Mouse (Mus musculus): ENCODE measurements around the gene Eya2. TPM values are rescaled to one million over a fixed set of nuclear protein-coding genes. Genes with fewer than 3 reads are reported as not detected.

Eya2 gene
- polyA plus RNA-seq, 1 experiment: 6.0 TPM

GRCm38 (mm10) chr2:165719382-165719781 lies 124.5 kb downstream of the Eya2 start:
- Histone ChIP-seq H3K4me1 (ENCODE audit: control insufficient read depth, insufficient read depth, insufficient read length) (no peaks in the 10 kb centered on the region), H3K27ac (ENCODE audit: insufficient read depth, low read length) (no peak overlapping the region), H3K27me3 (ENCODE audit: control insufficient read depth, insufficient read depth, low read length) (no peaks in the 10 kb centered on the region), H3K4me3 (ENCODE audit: extremely low read depth, insufficient read depth, insufficient read length) (no peak overlapping the region), H3K36me3 (ENCODE audit: control insufficient read depth, insufficient read depth, low read length) (no peaks in the 10 kb centered on the region)
- TF ChIP-seq POLR2A (IDR thresholded peaks at IDR 0.05; ENCODE audit: low read depth, low read length): no peak
- no peak for TF ChIP-seq CTCF (IDR thresholded peaks at IDR 0.05; ENCODE audit: extremely low read depth, insufficient read depth, insufficient read length, insufficient replicate concordance)
- DNase-seq (ENCODE audit: low read depth in 1 of 2, low spot score in 2 of 2): no peak
- 83% methylated on average over 8 of the region's 8 CpGs for WGBS

DNA sequence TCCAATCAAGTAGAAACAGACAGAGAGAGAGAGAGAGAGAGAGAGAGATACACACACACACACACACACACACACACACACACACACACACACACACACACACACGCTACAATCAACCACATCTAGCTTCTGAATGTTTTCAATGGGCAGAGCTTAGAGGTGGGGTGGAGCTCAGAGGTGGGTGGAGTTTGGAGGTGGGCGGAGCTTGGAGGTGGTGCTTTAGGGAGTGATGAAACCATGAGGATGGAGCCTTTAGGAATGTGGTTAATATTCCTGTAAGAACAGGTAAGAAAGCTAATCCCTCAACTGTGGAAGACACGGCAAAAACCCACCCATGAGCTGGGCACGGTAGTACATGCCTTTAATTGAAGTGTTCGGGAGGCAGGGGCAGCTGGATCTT lies 127.1 kb downstream of the Eya2 start:
- Histone ChIP-seq H3K36me3 (ENCODE audit: control insufficient read depth, insufficient read depth, low read length) (no peaks in the 10 kb centered on the region), H3K4me1 (ENCODE audit: control insufficient read depth, insufficient read depth, insufficient read length) (no peaks in the 10 kb centered on the region), H3K27me3 (ENCODE audit: control insufficient read depth, insufficient read depth, low read length) (no peaks in the 10 kb centered on the region), H3K4me3 (ENCODE audit: extremely low read depth, insufficient read depth, insufficient read length) (no peak overlapping the region), H3K27ac (ENCODE audit: insufficient read depth, low read length) (no peak overlapping the region)
- no peak for DNase-seq (ENCODE audit: low read depth in 1 of 2, low spot score in 2 of 2)
- 91% methylated on average over 5 of the region's 5 CpGs for WGBS
- TF ChIP-seq POLR2A (IDR thresholded peaks at IDR 0.05; ENCODE audit: low read depth, low read length): no peak
- no peak for TF ChIP-seq CTCF (IDR thresholded peaks at IDR 0.05; ENCODE audit: extremely low read depth, insufficient read depth, insufficient read length, insufficient replicate concordance)

DNA sequence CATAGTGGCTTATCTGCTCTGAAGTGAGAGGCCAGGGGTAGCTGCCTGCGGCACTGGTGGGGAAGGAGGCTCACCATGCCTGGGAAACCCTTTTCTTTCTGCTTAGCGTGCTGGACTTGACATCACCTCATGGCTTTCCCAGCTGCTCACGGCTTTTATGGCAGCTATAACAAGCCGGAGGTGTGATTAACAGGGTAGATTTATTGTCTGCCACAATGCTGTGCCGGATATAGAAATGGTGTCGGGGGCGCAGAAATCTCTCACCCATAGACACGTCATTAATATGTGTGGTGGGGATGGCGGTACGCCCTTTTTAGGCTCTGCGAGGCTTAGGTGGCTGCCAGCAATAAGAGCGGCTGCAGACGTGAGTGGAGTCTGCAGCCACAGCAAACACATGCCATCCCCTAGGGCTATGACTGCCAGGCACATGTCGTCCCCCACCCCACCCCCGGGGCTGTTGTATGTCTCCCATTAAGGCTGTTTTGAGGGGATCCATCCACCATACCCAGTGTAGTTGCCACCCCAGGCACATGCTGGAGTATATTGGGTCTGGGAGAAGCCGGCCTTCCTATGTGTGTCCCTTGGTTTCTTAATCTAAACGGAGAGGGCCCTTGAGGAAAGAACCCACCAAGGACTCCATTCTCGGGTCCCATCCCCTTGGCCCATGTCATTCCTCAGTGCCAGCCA lies 137.9 kb downstream of the Eya2 start:
- TF ChIP-seq CTCF (IDR thresholded peaks at IDR 0.05; ENCODE audit: extremely low read depth, insufficient read depth, insufficient read length, insufficient replicate concordance): no peak
- TF ChIP-seq POLR2A (IDR thresholded peaks at IDR 0.05; ENCODE audit: low read depth, low read length): no peak
- WGBS: 90% methylated on average over 18 of the region's 18 CpGs
- Histone ChIP-seq H3K4me1 (ENCODE audit: control insufficient read depth, insufficient read depth, insufficient read length) (no peaks in the 10 kb centered on the region), H3K27ac (ENCODE audit: insufficient read depth, low read length) (no peak overlapping the region), H3K4me3 (ENCODE audit: extremely low read depth, insufficient read depth, insufficient read length) (no peak overlapping the region), H3K36me3 (ENCODE audit: control insufficient read depth, insufficient read depth, low read length) (no peaks in the 10 kb centered on the region), H3K27me3 (ENCODE audit: control insufficient read depth, insufficient read depth, low read length) (no peaks in the 10 kb centered on the region)
- DNase-seq (ENCODE audit: low read depth in 1 of 2, low spot score in 2 of 2): no peak

DNA sequence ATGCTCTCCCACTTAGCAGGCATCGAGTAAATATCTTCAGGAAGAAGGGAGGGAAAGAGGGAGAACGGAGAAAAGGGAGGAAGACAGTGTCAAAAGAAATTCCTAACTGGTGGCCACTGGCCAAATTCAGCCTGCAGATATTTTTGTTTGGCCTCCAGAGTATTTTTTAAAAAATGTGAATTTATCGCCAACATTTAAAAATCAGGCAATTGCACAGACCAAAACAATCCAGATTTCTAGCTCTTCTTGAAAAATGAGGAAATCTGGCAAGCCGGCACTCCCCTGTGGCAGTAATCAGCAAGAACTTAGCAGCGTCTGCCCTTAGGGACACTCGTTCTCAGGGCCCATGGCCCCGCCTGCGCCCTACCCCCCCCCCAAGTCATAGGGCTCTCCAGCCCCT lies 138.9 kb downstream of the Eya2 start:
- no peak overlapping the region for H3K4me3 ChIP-seq (ENCODE audit: extremely low read depth, insufficient read depth, insufficient read length)
- 91% methylated on average over 8 of the region's 8 CpGs for WGBS

DNA sequence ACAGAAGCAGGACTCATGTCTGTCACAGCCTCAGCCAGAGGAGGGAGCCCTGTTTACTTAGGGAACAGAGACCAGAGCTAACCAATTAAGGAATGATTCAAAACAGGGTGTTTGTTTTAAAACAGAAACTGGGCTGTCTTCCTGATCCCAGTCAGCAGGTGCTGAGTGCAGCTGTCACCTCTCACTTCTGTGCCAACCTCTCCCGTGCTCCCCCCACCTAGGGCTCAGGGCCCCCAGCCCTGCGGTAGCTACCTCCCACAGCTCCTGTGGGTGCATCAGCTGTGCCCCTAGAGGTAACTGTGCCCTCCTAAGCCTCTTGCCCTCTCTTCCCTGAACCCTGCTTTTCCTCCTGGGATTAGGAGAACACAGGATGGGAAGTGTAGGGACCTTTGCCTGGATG lies 141.5 kb downstream of the Eya2 start:
- H3K27me3 ChIP-seq (ENCODE audit: control insufficient read depth, insufficient read depth, low read length): no peaks in the 10 kb centered on the region
- H3K4me1 ChIP-seq (ENCODE audit: control insufficient read depth, insufficient read depth, insufficient read length): no peaks in the 10 kb centered on the region
- TF ChIP-seq POLR2A (IDR thresholded peaks at IDR 0.05; ENCODE audit: low read depth, low read length) (no peak), CTCF (IDR thresholded peaks at IDR 0.05; ENCODE audit: extremely low read depth, insufficient read depth, insufficient read length, insufficient replicate concordance) (no peak)
- no peak overlapping the region for H3K27ac ChIP-seq (ENCODE audit: insufficient read depth, low read length)
- 68% methylated on average over 2 of the region's 2 CpGs for WGBS
- DNase-seq (ENCODE audit: low read depth in 1 of 2, low spot score in 2 of 2): no peak
- H3K36me3 ChIP-seq (ENCODE audit: control insufficient read depth, insufficient read depth, low read length): no peaks in the 10 kb centered on the region
- H3K4me3 ChIP-seq (ENCODE audit: extremely low read depth, insufficient read depth, insufficient read length): no peak overlapping the region

More for the DNA sequence above, 138.9 kb downstream of the Eya2 start:
- Histone ChIP-seq H3K36me3 (ENCODE audit: control insufficient read depth, insufficient read depth, low read length) (no peaks in the 10 kb centered on the region), H3K27ac (ENCODE audit: insufficient read depth, low read length) (no peak overlapping the region), H3K27me3 (ENCODE audit: control insufficient read depth, insufficient read depth, low read length) (no peaks in the 10 kb centered on the region), H3K4me1 (ENCODE audit: control insufficient read depth, insufficient read depth, insufficient read length) (no peaks in the 10 kb centered on the region)
- TF ChIP-seq POLR2A (IDR thresholded peaks at IDR 0.05; ENCODE audit: low read depth, low read length) (no peak), CTCF (IDR thresholded peaks at IDR 0.05; ENCODE audit: extremely low read depth, insufficient read depth, insufficient read length, insufficient replicate concordance) (no peak)
- DNase-seq (ENCODE audit: low read depth in 1 of 2, low spot score in 2 of 2): no peak

- H3K36me3 ChIP-seq (ENCODE audit: control insufficient read depth, insufficient read depth, low read length): no peaks in the 10 kb centered on the region
- H3K4me1 ChIP-seq (ENCODE audit: control insufficient read depth, insufficient read depth, insufficient read length): no peaks in the 10 kb centered on the region
- WGBS: 90% methylated on average over 5 of the region's 5 CpGs
- H3K4me3 ChIP-seq (ENCODE audit: extremely low read depth, insufficient read depth, insufficient read length): no peak overlapping the region
- no peak for TF ChIP-seq CTCF (IDR thresholded peaks at IDR 0.05; ENCODE audit: extremely low read depth, insufficient read depth, insufficient read length, insufficient replicate concordance)
- no peak for TF ChIP-seq POLR2A (IDR thresholded peaks at IDR 0.05; ENCODE audit: low read depth, low read length)
- H3K27me3 ChIP-seq (ENCODE audit: control insufficient read depth, insufficient read depth, low read length): no peaks in the 10 kb centered on the region
- H3K27ac ChIP-seq (ENCODE audit: insufficient read depth, low read length): no peak overlapping the region
- DNase-seq (ENCODE audit: low read depth in 1 of 2, low spot score in 2 of 2): no peak
Observed at GRCm38 (mm10) chr2:165740381-165740780, 145.5 kb downstream of the Eya2 start.

- Histone ChIP-seq H3K27me3 (ENCODE audit: control insufficient read depth, insufficient read depth, low read length) (no peaks in the 10 kb centered on the region), H3K27ac (ENCODE audit: insufficient read depth, low read length) (no peak overlapping the region), H3K36me3 (ENCODE audit: control insufficient read depth, insufficient read depth, low read length) (no peaks in the 10 kb centered on the region), H3K4me1 (ENCODE audit: control insufficient read depth, insufficient read depth, insufficient read length) (no peaks in the 10 kb centered on the region), H3K4me3 (ENCODE audit: extremely low read depth, insufficient read depth, insufficient read length) (no peak overlapping the region)
- 86% methylated on average over 9 of the region's 9 CpGs for WGBS
- DNase-seq (ENCODE audit: low read depth in 1 of 2, low spot score in 2 of 2): no peak
- no peak for TF ChIP-seq POLR2A (IDR thresholded peaks at IDR 0.05; ENCODE audit: low read depth, low read length)
- no peak for TF ChIP-seq CTCF (IDR thresholded peaks at IDR 0.05; ENCODE audit: extremely low read depth, insufficient read depth, insufficient read length, insufficient replicate concordance)
Observed at GRCm38 (mm10) chr2:165740982-165741381, 146.2 kb downstream of the Eya2 start.
